Mouse (Mus musculus): Measurements from ENCODE around the gene 4930447C04Rik. TPM values are rescaled to one million over a fixed set of nuclear protein-coding genes. Genes with fewer than 3 reads are reported as not detected.

4930447C04Rik gene
- total and polyA plus RNA-seq, 3 experiments = 0.30 to 0.47 TPM; not detected in 1

DNA sequence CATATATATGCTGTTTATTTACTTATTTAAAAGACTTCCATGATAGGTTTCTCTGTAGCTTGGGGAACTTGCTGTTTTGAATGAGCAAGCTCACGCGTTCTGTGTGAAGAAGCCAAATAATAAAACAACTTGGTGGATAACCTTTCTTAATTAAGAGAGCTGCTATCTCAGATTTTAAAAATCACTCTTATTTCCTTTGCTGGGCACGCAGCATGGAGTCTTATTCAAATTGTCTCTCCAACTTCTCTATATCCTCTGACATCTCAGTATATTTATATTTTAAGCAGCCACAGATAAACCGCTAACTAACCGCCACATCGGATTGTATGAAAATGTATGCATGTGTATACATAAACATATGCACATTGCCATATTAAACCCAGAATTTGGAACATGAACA is 1.6 kb upstream of the 4930447C04Rik start:
- DNase-seq = no peak
- Histone ChIP-seq H3K9ac (ENCODE audit: low read depth, low read length) (no peak overlapping the region), H3K36me3 (ENCODE audit: control insufficient read depth, insufficient read depth, low read length) (no peaks in the 10 kb centered on the region), H3K27me3 (ENCODE audit: control insufficient read depth, insufficient read depth, low read length) (peaks cover 33% of the 10 kb centered on the region), H3K27ac (no peak overlapping the region), H3K4me1 (ENCODE audit: control insufficient read depth, insufficient read depth, low read length) (no peaks in the 10 kb centered on the region), H3K79me2 (replicated peaks; ENCODE audit: control insufficient read depth, insufficient read depth, low read length) (no peaks in the 10 kb centered on the region), H3K4me3 (no peak overlapping the region)
- no peak for TF ChIP-seq CTCF (IDR thresholded peaks at IDR 0.05)
- TF ChIP-seq EP300 (IDR thresholded peaks at IDR 0.05; ENCODE audit: insufficient read depth, low read depth, low read length) = no peak
- TF ChIP-seq POLR2A (IDR thresholded peaks at IDR 0.05; ENCODE audit: insufficient read depth, low read depth, low read length) = no peak
- 40% methylated on average over 6 of the region's 6 CpGs for WGBS
- intact Hi-C loops (cut with DNase I) = no loop called here

DNA sequence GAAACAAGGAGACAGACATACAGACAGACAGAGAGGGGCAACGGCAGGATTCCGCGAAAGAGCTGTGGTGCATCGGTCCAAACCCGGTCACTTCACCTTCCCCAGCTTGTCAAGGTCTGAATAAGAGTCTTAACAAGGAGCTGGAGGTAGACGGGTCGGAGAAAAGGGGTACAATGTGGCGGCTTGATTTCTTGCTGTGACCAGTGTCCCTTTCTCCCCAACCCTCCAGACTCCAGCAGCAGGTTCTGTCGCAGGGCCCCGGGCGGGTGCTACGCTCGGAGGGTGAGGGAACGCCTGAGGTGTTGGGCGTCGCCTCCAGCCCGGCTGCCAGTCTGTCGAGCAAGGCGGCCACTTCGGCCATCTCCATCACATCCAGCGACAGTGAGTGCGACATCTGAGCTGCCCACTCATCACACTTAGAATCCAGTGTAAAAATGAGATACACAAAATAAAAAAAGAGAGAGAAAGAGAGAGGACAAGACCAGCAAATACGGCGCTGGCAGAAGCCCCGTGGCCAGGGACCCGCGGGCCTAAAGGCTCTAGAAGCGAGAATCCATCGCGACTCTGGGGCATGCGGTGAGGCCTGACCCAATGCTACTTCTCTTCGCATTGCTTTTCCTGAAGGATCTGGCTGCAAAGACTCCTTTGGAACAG is 951 bp upstream of the 4930447C04Rik start:
- Histone ChIP-seq H3K36me3 (ENCODE audit: control insufficient read depth, insufficient read depth, low read length) (no peaks in the 10 kb centered on the region), H3K27ac (no peak overlapping the region), H3K9ac (ENCODE audit: low read depth, low read length) (no peak overlapping the region), H3K4me3 (no peak overlapping the region), H3K4me1 (ENCODE audit: control insufficient read depth, insufficient read depth, low read length) (no peaks in the 10 kb centered on the region), H3K27me3 (ENCODE audit: control insufficient read depth, insufficient read depth, low read length) (peaks cover 36% of the 10 kb centered on the region), H3K79me2 (replicated peaks; ENCODE audit: control insufficient read depth, insufficient read depth, low read length) (no peaks in the 10 kb centered on the region)
- DNase-seq = no peak
- intact Hi-C loops (cut with DNase I) = no loop called here
- 6% methylated on average over 32 of the region's 32 CpGs for WGBS
- no peak for TF ChIP-seq CTCF (IDR thresholded peaks at IDR 0.05)
- TF ChIP-seq POLR2A (IDR thresholded peaks at IDR 0.05; ENCODE audit: insufficient read depth, low read depth, low read length) = no peak
- TF ChIP-seq EP300 (IDR thresholded peaks at IDR 0.05; ENCODE audit: insufficient read depth, low read depth, low read length) = no peak

DNA sequence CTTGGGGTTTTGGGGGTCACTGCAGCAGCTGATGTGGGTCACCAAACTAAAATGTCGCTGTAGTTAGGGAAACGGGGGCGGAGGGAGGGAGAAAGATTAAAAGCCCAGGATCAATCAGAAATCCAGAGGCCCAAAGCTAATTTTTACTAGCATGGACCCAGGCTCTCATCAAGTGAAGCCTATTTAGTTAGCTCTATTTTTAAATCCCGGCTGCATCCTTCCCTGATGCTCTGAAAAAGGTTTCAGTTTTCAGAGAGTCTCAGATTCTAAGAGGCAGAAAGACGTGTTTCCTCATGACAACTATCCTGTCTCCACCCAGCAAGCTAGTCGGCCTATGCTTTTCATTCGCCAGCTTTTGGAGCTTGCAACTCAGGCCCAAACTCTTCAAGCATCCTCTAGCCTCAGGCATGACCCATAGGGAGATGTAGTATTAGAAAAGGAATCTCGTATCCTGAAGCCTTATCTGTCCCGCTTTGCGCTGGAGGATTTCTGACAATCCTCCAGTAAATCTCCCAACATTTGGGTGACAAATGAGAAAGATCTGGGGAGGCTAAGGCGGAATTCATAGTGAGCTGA is 336 bp upstream of the 4930447C04Rik start:
- intact Hi-C loops (cut with DNase I) = no loop called here
- H3K27me3 ChIP-seq (ENCODE audit: control insufficient read depth, insufficient read depth, low read length) = peaks cover 34% of the 10 kb centered on the region

GRCm38 (mm10) chr12:72939616-72940015 is 958 bp downstream of the 4930447C04Rik start, which contains the start of gene Six6:
TSS of gene Six6 (plus strand) at chr12:72939892.
- Histone ChIP-seq H3K9ac (ENCODE audit: low read depth, low read length) (no peak within 1 kb of the TSS), H3K79me2 (replicated peaks; ENCODE audit: control insufficient read depth, insufficient read depth, low read length) (no peaks in the 10 kb centered on the region), H3K36me3 (ENCODE audit: control insufficient read depth, insufficient read depth, low read length) (no peaks in the 10 kb centered on the region), H3K27me3 (ENCODE audit: control insufficient read depth, insufficient read depth, low read length) (peaks cover 25% of the 10 kb centered on the region), H3K4me3 (no peak within 1 kb of the TSS), H3K27ac (no peak within 1 kb of the TSS), H3K4me1 (ENCODE audit: control insufficient read depth, insufficient read depth, low read length) (no peaks in the 10 kb centered on the region)
- no peak for DNase-seq
- intact Hi-C loops (cut with DNase I) = no loop called here
- WGBS = 1% methylated on average over 28 of the region's 28 CpGs
- TF ChIP-seq EP300 (IDR thresholded peaks at IDR 0.05; ENCODE audit: insufficient read depth, low read depth, low read length) = no peak

More for the DNA sequence above, 336 bp upstream of the 4930447C04Rik start:
- Histone ChIP-seq H3K36me3 (ENCODE audit: control insufficient read depth, insufficient read depth, low read length) (no peaks in the 10 kb centered on the region), H3K9ac (ENCODE audit: low read depth, low read length) (no peak overlapping the region), H3K4me1 (ENCODE audit: control insufficient read depth, insufficient read depth, low read length) (no peaks in the 10 kb centered on the region), H3K4me3 (no peak overlapping the region), H3K79me2 (replicated peaks; ENCODE audit: control insufficient read depth, insufficient read depth, low read length) (no peaks in the 10 kb centered on the region), H3K27ac (no peak overlapping the region)
- 8% methylated on average over 11 of the region's 11 CpGs for WGBS
- DNase-seq = no peak
- no peak for TF ChIP-seq POLR2A (IDR thresholded peaks at IDR 0.05; ENCODE audit: insufficient read depth, low read depth, low read length)
- TF ChIP-seq EP300 (IDR thresholded peaks at IDR 0.05; ENCODE audit: insufficient read depth, low read depth, low read length) = no peak
- no peak for TF ChIP-seq CTCF (IDR thresholded peaks at IDR 0.05)

DNA sequence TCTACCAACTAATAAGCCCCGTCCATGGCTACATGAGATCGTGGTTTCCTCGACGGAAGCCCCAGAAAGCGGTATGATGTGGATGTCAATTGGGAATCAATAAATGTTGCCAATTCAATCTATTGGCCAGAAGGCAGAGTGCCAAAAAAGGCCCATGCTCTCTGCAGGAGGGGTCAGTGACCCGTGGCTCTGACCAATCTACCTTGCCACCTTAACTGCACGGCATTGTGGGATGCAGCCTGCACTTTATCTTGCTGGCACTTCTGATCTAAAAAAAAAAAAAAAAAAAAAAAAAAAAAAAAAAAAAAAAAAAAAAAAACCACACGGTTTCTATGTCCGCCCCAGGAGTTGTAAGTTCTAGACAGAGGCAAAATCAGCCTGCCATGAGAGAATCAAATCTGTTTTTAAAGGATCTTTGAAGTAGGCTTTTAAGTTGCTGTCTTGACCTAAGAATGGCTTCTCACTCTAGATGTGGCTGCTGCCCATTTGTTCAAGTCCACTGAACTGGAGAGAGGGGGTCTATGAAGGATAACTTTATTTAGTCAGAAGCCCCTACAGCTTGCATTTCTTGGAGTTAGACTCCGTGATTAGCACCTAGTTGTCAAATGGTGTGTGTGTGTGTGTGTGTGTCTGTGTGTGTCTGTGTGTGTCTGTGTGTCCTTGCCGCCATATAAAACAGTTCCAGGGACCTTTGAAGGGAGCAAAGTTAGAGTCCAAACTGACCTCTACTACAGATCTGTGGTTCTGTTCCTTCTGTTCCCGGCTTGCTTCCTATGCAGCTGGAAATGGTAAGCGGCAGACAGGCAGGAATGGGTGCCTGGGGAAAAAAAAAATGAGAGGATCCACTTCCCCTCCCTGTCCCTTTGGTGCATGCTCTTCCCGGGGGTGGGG is 1.7 kb downstream of the 4930447C04Rik start:
- TF ChIP-seq EP300 (IDR thresholded peaks at IDR 0.05; ENCODE audit: insufficient read depth, low read depth, low read length) (no peak), POLR2A (IDR thresholded peaks at IDR 0.05; ENCODE audit: insufficient read depth, low read depth, low read length) (no peak), CTCF (IDR thresholded peaks at IDR 0.05) (no peak)
- Histone ChIP-seq H3K9ac (ENCODE audit: low read depth, low read length) (no peak overlapping the region), H3K4me1 (ENCODE audit: control insufficient read depth, insufficient read depth, low read length) (no peaks in the 10 kb centered on the region), H3K27me3 (ENCODE audit: control insufficient read depth, insufficient read depth, low read length) (peaks cover 23% of the 10 kb centered on the region), H3K4me3 (no peak overlapping the region), H3K36me3 (ENCODE audit: control insufficient read depth, insufficient read depth, low read length) (no peaks in the 10 kb centered on the region), H3K27ac (no peak overlapping the region), H3K79me2 (replicated peaks; ENCODE audit: control insufficient read depth, insufficient read depth, low read length) (no peaks in the 10 kb centered on the region)
- WGBS = 14% methylated on average over 14 of the region's 14 CpGs
- no peak for DNase-seq
- intact Hi-C loops (cut with DNase I) = no loop called here

Data from heart, adult 2 months (tissue).